Mouse (Mus musculus) cerebellum, postnatal 14 days (tissue): ENCODE results near the gene Edem3.
A peak's percentile ranks its signal among the peaks of the same experiment; 100 is the strongest.
"Not testable (repeated sequence)": the region's sequence is repeated elsewhere in the genome, so short reads cannot be mapped to it uniquely, and the experiment has no call there.

Experiments
- DNase-seq, 2 experiments: peaks; one replicate each; pipeline ENCODE4 v3.0.0; 2021; ENCODE audit warnings: mixed read lengths in 2 of 2

Gene Edem3

DNA sequence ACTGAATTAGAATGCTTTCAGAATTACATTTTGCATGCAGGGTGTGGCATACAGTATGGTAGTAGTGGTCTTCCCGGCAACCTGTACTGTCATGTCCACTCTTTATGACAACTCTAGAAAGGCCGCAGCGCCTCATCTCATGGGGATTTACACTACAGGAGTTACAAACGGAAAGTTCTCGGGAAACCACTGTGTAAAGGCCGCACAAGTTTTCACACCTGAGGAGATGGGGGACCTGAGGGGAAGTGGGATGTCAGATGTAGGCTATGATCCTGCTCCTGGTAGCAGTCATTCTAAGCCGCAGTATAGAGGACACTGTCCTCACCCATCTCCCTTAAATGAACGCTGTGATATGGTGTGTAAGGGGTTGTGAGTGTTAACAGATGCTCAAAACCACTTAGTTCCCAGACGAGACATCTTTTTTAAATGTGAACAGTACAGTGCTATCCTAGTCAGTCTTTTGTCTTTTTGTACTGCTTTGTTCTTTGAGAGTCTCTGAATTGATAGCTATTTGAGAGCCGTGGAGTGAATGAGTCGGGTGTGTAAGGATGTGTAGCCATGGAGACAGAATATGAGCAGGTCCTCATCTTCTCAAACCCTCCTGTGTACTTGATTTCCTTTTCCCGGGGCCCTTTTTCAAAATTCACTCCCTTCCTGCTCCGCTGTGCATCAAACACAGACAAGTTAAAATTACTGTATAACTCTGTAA is 57.0 kb downstream of the Edem3 start:
- DNase-seq: no peak

GRCm38 (mm10) chr1:151816051-151816450 is 60.9 kb downstream of the Edem3 start:
- DNase-seq: no peak

DNA sequence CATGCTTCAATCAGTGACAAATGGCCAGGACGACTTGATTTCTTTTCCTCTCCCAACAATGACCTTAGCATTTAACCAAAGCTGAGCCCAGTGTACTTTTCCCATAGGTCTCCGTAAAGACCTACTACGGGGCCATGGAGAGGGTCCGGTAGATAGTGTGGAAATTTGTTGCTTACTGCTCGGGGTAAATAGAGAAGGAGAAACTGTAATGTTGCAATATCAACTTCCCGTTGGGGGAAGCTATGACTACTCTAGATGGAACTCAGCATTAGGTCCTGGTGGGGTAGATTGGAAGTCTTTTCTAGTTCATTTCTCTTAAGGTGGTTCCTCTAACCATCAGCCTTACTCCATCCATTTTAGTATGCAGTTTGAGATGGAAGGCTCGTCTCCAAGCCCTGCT is 64.0 kb downstream of the Edem3 start:
- no peak for DNase-seq

DNA sequence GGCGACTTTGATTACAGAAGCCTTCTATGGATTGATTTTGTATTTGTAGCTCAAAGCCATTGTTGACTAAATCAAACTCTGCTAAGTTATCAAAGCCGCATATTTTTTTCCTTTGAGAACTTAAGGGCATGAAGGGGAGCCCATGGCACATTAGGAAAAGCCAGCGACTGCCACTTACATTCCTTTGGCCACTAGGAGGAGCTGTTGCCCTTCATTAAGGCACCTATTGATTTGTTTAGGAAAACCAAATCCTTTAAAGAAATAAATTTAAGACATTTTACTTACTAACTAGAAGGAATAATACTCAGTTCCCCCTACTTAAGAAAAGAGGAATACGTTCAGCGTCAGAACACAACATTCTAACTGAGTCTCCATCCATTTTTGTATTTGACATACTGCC is 65.3 kb downstream of the Edem3 start:
- DNase-seq: peak; percentile 87 to 89

DNA sequence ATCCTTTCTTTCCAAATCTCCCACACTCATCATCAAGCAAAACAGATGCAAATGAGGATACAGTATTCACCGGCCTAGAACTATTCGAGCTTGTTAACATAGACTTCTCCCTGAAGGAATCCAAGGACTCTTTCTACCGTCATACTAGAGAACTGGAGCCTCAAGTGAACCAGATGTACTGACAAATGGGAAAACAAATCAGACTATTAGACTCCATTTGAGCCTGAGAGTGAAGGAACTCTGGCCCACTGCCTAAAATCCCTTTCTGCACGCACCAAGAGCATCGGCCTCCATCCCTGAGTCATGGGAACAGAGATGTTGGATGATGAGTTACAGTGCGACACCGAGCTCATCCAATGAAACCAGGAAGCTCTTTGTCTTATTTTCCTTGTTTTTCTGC is 69.9 kb downstream of the Edem3 start:
- DNase-seq: peak; percentile 34 to 46

DNA sequence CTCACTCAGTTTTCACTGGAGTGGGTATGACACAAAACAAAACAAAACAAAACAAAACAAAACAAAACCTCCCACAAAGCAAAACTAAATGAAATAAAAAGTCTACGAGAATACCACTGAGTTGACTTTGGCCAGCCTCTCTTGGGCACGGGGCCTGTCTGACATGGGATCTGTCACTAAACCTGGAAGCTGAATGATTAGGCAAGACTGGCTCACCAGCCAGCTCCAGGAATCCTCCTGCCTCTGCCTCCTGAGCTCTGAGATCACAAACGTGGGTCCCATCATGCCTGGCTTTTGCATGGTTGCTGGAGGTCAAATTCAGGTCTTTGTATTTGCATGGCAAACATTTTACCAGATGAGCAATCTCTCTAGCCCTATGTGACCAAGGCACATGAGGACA is 76.6 kb downstream of the Edem3 start:
- no peak for DNase-seq

- DNase-seq: peak in 1 of 2 experiments; percentile 32
Observed at GRCm38 (mm10) chr1:151835261-151835660, 80.1 kb downstream of the Edem3 start.

DNA sequence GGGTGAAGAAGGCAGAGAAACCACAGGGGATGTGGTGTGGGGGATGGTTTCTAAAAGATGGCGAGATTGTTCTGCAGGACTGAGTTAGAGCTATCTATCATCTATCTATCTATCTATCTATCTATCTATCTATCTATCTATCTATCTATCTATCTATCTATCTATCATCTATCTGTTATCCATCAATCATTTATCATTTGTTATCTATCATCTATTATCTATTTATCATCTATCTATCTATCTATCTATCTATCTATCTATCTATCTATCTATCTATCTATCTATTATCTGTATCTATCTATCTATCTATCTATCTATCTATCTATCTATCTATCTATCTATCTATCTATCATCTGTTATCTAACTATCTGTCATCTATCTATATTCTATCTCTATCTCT is 85.2 kb downstream of the Edem3 start:
- DNase-seq: not testable (repeated sequence)

DNA sequence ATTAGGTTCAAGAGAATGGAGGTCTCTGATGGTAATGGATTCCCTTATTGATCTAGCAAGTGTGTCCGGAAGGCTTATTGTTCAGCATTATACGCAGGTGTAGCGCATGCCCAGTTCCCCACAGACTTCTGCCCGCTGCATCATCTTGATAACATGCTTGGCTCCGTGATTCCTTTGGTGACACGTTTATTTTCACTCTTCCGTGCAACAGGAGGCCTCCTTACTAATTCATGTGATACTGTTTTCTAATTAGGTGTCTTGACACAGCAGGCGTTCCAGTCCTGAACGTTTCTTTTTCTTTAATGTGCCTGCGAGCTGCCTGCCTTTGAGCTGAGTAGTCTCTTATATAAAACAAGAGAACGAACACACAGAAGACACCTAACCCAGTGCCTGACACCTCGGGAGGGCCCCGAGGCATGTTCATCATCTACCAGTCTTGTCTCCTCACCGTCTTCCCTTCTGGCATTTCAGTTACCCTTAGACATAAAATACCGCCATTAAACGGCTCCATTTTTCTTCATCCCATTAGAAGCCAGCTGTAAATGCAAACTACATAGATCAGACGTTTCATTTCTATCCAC is 90.2 kb downstream of the Edem3 start:
- no peak for DNase-seq

DNA sequence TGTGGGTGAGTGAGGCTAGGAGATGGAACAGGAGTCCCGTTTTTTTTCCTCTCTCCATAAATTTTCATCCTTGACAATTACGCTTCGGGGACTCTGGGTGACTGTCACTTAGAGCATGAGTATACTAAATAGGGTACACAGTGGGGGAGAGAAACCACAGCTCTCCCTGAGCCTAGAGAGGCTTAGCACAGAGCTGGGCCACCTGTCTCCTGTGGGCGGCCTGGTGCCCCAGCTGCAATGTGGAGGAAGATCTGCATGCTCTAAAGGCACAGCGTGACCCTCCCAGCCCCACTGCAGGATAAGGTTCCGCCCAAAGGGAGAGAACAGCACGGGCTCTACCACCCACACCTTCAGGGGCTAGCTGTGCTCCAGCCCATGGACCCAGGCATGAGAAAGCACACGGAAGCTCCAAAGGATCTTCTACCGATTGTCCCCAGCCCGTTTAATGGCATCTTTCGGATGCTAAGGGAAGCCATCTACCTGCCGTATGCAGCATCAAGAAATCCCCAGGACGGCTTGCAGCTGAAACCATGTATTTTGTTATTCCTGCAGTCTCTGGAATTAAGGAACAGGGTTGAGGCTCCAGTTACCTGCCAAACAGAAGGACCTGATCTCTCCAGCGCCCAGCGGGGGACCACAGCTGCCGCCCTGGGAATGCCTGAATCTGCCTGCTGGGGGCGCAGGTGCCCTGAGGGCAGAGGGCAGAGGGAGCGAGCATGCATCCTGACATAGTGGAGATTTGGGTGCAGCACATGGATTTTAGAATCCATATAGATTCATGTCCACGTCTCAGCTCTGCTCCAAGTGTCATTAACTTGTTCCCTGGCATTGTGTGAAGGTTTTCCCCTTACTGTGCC is 91.0 kb downstream of the Edem3 start:
- DNase-seq: peak; percentile 30 to 55

- DNase-seq: no peak
Observed at GRCm38 (mm10) chr1:151848286-151848685, 93.1 kb downstream of the Edem3 start.

DNA sequence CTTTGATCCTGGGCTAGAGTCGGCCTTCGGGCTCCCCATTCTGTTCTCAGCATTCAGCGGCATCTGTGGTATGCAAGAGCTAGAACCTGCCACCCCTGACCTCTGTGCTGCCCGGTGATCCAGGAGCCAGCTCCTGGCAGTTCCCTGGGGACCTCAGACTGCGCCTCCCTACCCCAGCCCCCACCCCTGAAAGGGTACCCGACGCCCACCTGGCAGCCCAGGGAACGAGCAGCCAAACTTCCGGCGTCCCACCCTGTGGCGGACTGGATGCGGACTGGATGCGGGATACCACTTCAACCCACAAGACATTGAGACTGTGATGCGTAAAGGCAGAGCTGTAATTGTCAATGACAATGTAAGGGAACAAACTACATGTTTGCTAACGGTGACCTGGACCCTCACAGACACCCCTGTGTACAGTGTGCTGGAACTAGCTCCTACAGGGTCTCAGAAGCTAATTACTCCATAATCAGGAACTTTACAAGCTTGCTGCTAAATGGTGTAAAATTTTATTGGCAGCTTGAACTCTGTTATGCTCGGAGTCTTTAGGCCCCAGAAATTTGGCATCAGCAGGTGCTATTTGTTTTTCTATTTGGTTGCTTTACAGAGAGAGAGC is 94.9 kb downstream of the Edem3 start:
- DNase-seq: no peak

GRCm38 (mm10) chr1:151851051-151851848 is 96.1 kb downstream of the Edem3 start:
- peak in 1 of 2 experiments; percentile 36 for DNase-seq

DNA sequence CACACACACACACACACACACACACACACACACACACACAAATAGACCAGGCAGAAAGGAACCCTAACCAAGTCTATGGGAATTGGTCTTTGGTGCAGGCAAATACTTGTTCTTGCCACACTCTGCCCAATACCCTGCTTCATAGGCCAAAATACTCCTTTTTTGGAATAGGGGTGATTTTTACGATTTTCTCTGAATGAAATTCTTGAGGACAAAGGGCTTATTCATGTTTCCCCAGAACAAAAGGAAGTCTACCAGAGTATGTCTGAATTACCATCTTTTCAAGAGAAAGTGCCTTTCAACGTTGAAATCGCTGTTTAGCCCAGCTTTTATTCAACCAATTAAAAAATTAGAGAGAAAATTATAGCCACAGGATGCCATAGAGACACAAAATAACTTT is 96.8 kb downstream of the Edem3 start:
- DNase-seq: no peak

- no peak for DNase-seq
Observed at GRCm38 (mm10) chr1:151855561-151855960, 100.4 kb downstream of the Edem3 start.

DNA sequence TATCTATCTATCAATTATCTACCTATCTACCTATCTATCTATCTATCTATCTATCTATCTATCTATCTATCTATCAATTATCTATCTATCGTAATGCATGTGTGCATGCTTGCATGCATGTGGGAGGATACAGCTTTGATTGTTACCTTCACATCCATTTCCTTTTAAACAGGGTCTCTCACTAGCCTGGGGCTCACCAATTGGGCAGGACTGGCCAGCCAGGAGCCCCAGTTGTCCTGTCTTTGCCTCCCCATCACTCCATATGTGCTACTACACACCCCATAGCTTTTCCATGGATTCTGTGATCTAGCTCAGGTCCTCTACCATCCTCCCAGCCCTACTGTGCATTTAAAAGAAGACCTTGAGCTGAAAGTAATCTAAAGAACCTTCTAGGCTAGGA is 103.3 kb downstream of the Edem3 start:
- DNase-seq: no peak

DNA sequence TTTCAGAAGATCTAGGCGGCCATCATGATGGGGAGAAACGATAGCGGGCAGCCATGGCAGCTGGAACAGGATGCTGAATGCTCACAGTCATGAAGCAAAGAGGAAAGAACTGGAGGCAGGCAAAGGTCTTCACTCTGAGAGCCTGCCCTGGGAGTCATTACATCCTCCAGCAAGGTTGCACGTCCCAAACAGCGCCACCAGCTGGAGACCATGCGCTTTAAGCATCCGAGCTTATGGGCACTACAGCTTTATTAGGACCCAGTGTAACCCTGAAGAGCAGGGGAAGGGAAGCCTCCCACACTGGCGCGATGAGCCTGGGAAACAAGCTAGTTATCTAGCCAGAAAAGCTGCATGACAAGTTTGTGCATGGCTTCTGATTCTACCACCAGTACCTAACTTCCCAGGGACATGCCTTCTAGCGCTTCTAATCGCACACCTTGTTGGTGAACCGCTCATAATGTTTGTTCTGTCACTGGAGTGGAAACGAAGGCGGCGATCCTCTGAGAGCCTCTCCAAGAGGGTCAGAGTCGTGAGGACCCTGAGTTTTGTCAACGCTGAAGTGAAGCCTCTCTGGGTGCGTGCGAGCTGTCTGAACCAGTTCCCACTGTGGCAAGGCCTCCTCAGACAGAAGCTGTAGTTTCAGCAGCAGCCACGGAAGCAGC is 106.3 kb downstream of the Edem3 start:
- DNase-seq: no peak

DNA sequence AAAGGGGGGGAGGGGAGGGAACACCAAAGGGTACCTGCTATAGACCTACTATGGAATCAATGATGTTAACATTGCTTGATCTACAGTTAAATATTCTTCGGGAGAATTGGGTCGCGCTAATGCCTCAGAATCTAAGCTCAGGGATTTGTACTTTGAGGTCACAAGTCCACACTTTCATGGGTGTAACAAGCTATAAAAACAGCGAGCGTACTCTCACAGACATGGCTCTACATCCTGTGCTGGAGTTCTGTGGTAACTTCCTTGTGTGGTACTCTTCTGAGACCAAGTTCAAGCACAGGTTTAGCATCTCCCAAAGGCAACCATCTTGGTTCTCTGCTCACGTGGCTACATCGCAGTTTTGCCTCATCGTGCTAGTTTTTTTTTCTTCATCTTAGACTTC is 106.9 kb downstream of the Edem3 start:
- DNase-seq: no peak

GRCm38 (mm10) chr1:151863135-151863796 is 108.1 kb downstream of the Edem3 start:
- no peak for DNase-seq

DNA sequence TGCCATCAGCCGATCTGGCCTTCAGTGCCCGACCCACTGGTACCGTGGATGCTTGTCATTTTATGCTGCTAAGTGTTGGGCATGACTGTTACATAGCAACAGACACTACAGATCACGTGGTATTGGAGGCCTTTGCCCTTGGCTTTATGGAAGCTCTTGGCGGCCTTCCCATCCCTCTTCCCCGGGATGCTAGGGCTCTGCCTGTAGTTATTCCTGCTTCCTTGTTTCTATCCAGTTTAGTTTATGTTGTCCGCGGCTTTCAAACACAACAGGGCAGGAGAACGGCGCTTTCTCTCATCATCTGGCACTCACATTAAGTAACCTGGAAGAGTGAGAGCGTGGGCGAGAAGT is 108.6 kb downstream of the Edem3 start:
- DNase-seq: peak; percentile 40 to 50

GRCm38 (mm10) chr1:151864326-151864725 is 109.2 kb downstream of the Edem3 start:
- DNase-seq: no peak
